Mouse (Mus musculus) thymus, postnatal 14 days (tissue): Measurements from ENCODE around the gene Cux2.

ENCODE experiments used
- DNase-seq: peaks from one replicate; pipeline ENCODE4 v3.0.0; 2021

Cux2 gene

GRCm38 (mm10) chr5:122015149-122015548, 34.8 kb downstream of the Cux2 start:
- no peak for DNase-seq

GRCm38 (mm10) chr5:122014671-122015070, 35.2 kb downstream of the Cux2 start:
- DNase-seq: no peak

- DNase-seq: no peak
Measured at GRCm38 (mm10) chr5:122011289-122011688, 38.6 kb downstream of the Cux2 start.

GRCm38 (mm10) chr5:122007946-122008441, 41.9 kb downstream of the Cux2 start:
- DNase-seq: no peak

GRCm38 (mm10) chr5:122003460-122003859, 46.4 kb downstream of the Cux2 start:
- DNase-seq: no peak

- DNase-seq: no peak
Measured at GRCm38 (mm10) chr5:122002148-122002547, 47.8 kb downstream of the Cux2 start.

- DNase-seq: no peak
Measured at GRCm38 (mm10) chr5:122001311-122001710, 48.6 kb downstream of the Cux2 start.

- DNase-seq: no peak
Measured at GRCm38 (mm10) chr5:122000381-122000780, 49.5 kb downstream of the Cux2 start.

GRCm38 (mm10) chr5:121998981-121999795, 50.7 kb downstream of the Cux2 start:
- peak; percentile 80 for DNase-seq

- no peak for DNase-seq
Measured at GRCm38 (mm10) chr5:121998281-121998680, 51.6 kb downstream of the Cux2 start.

- no peak for DNase-seq
Measured at GRCm38 (mm10) chr5:121996701-121997100, 53.2 kb downstream of the Cux2 start.

GRCm38 (mm10) chr5:121994808-121995207, 55.1 kb downstream of the Cux2 start:
- DNase-seq: no peak

- DNase-seq: no peak
Measured at GRCm38 (mm10) chr5:121991914-121992313, 58.0 kb downstream of the Cux2 start.

- no peak for DNase-seq
Measured at GRCm38 (mm10) chr5:121985855-121986254, 64.0 kb downstream of the Cux2 start.

- no peak for DNase-seq
Measured at GRCm38 (mm10) chr5:121981650-121982131, 68.2 kb downstream of the Cux2 start.

GRCm38 (mm10) chr5:121976331-121976730, 73.6 kb downstream of the Cux2 start:
- no peak for DNase-seq

- DNase-seq: no peak
Measured at GRCm38 (mm10) chr5:121973541-121973940, 76.4 kb downstream of the Cux2 start.

- no peak for DNase-seq
Measured at GRCm38 (mm10) chr5:121972680-121973192, 77.2 kb downstream of the Cux2 start.

- DNase-seq: no peak
Measured at GRCm38 (mm10) chr5:121968999-121969398, 80.9 kb downstream of the Cux2 start.

- DNase-seq: no peak
Measured at GRCm38 (mm10) chr5:121968416-121968815, 81.5 kb downstream of the Cux2 start.

- no peak for DNase-seq
Measured at GRCm38 (mm10) chr5:121967520-121967919, 82.4 kb downstream of the Cux2 start.

- no peak for DNase-seq
Measured at GRCm38 (mm10) chr5:121966940-121967339, 83.0 kb downstream of the Cux2 start.

GRCm38 (mm10) chr5:121962974-121963373, 86.9 kb downstream of the Cux2 start:
- no peak for DNase-seq

- DNase-seq: no peak
Measured at GRCm38 (mm10) chr5:121962359-121962758, 87.5 kb downstream of the Cux2 start.
